Mouse (Mus musculus) liver, embryonic 14.5 days (tissue): ENCODE measurements around the gene Gm9837.
A peak's percentile ranks its signal among the peaks of the same experiment; 100 is the strongest.

ENCODE experiments used
- CTCF ChIP-seq: IDR thresholded peaks from 2 replicates; pipeline ENCODE4 v1.5.1; 2016; ENCODE audit warnings: antibody characterized with exemption, low read depth, control low read depth
- EP300 ChIP-seq: IDR thresholded peaks from 2 replicates; pipeline ENCODE4 v1.6.1; 2016; ENCODE audit warnings: antibody characterized with exemption, low read depth

DNA sequence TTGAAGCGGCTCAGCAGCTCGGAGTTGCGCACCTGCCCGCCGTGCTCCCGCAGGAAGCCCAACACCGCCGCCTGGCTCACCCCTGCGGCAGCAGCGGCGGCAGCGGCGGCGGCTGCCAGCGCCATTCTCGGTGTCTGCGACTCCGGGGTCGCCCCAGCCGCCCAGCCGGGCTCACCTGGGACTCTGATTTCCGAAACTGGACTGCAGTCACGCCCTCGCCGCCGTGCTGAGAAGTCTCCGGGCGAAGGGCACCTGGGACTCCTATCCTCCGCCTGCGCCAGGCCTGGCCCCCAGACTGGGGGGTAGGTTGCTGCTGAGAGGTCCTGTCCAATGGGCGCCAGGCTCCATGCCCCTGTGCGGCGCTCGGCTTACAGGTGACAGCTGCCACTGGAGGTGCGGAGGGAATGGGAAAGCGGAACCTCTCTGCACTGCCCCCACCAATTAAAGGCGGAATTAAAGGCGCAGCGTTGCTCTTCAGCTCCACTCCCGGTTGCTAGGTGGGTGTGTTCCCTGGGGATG, 9.6 kb upstream of the Gm9837 start, which contains the start of the genes Gm9945 and Sowaha:
- TF ChIP-seq CTCF (peak; percentile 65), EP300 (no peak)
